Mouse (Mus musculus): ENCODE data around the gene Srgap3. TPM values are rescaled to one million over a fixed set of nuclear protein-coding genes. Genes with fewer than 3 reads are reported as not detected.

Gene Srgap3
- 1 to 10 TPM in 1 of 2 experiments, under 1 TPM in 1; 0.81 to 1.0 TPM for total RNA-seq (2021)

GRCm38 (mm10) chr6:112946895-112947436 is at the start of gene Srgap3:
TSS of gene Srgap3 (minus strand) at chr6:112947266.
- DNase-seq: peak; percentile 70 to 75
- intact Hi-C loops (cut with DNase I): loop anchor here (5.0 kb wide), 1 partner anchor 105 kb away; no protein-coding TSS in a partner anchor

DNA sequence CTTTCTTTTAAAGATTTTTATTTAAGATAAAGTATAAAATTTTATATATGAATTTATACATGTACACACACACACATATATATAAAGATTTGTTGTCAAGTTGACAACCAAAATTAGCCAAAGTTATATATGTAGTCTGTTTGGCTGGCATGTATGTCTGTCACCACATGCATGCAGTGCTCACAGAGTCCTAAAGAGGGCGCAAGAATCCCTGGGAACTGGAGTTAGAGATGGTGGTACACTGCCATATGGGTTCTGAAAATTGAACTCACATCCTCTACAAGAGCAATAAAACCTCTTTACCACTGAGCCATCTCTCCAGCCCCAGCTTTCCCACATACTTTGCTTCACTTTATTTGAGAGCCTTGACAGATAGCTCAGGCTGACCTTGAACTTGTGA is 48.6 kb upstream of the Srgap3 start:
- intact Hi-C loops (cut with DNase I): no loop called here

GRCm38 (mm10) chr6:112990119-112990518 is 43.1 kb upstream of the Srgap3 start:
- no peak for DNase-seq
- intact Hi-C loops (cut with DNase I): no loop called here

More for the DNA sequence above, 48.6 kb upstream of the Srgap3 start:
- no peak for DNase-seq

GRCm38 (mm10) chr6:112985362-112986314 is 38.6 kb upstream of the Srgap3 start:
- intact Hi-C loops (cut with DNase I): no loop called here
- DNase-seq: no peak

DNA sequence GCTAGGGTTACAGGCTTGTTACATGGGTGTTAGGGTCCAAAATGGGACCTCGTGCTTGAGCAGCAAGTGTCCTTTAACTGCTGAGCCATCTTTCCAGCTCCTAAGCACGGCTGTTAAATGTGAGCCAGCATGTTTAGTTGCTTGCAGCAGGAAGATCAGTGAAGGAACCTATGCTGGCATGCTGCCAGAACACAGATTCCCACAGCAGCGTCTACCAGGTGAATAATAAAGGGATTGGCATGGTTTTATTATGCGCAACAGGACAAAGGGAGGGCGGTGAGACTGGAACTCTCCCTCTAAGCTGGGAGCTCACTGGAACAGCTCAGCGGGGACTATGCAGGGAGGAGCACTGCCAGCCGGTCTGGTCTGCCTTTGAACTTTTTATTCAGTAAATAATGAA is 35.2 kb upstream of the Srgap3 start:
- intact Hi-C loops (cut with DNase I): no loop called here
- DNase-seq: no peak

GRCm38 (mm10) chr6:112978947-112979346 is 31.9 kb upstream of the Srgap3 start:
- intact Hi-C loops (cut with DNase I): no loop called here
- DNase-seq: no peak

DNA sequence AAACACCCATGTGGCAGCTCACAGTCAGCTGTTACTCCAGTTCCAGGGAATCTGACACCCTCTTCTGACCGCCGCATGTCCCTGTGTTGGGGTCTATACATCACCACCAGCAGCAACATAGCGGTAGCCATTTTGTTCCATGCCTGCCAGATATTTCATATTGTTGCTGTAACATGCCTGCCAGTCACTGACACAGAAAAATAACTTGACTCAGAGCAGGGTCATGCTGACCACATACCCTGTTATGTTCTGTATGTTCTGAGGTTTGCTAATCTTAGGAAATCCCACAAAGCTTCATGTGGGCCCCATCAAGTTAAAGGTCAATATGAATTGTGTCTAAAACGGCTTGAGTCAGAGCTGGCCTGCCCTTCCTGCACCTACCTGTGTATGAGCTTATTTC is 30.2 kb upstream of the Srgap3 start:
- intact Hi-C loops (cut with DNase I): no loop called here
- no peak for DNase-seq

GRCm38 (mm10) chr6:112976541-112976940 is 29.5 kb upstream of the Srgap3 start:
- no peak for DNase-seq
- intact Hi-C loops (cut with DNase I): no loop called here

DNA sequence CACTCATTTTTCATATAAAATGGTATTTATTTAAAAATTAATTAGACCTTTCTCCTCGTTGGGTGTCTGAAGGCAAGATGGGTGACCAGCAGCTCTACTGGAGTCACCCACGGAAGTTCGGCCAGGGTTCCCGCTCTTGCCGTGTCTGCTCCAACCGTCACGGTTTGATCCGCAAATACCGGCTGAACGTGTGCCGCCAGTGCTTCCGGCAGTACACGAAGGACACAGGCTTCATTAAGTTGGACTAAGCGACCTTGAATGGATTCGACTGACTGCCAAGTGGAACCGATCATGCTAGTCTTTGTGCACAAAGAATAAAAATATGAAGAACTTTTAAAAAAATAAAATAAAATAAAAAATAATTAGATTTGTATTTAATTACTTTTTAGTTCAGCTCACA is 29.1 kb upstream of the Srgap3 start:
- intact Hi-C loops (cut with DNase I): no loop called here
- DNase-seq: no peak

GRCm38 (mm10) chr6:112973786-112974720 is 27.0 kb upstream of the Srgap3 start:
- no peak for DNase-seq
- intact Hi-C loops (cut with DNase I): no loop called here

DNA sequence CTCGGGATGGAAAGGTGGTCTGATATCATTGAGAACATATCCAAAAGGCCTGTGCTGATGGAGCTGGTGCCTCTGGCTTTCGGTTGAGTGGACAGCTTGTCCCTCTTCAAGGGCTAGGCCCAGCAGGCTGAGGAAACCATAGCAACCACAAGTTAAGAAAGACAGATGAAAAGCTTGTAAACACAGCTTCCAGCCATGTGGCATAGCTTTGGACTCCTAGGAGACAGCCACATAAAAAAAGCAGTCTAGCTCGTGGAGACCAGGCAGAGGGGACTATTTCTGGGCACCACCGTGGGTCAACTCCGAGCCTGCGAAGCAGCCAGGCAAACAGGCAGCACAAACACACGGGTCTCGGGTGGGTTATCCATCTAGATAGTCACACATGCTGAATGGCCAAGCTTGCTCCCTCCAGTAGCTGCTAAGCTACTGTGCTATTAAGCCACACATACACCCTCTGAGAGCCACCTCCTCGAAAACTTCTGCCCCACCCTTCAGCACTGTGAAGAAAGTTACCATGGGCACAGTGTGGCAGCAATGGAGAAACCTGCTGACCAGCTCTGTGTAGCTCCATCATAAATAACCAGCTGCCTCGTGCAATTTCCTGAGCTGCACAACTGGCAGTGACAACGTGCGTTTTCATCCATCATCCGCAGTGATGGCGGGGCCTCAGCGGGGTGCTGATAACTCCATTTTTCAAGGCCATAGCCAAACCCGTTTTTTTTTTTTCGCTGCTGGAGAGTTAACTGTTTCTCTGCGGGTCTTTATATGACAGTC is 26.0 kb upstream of the Srgap3 start:
- no peak for DNase-seq
- intact Hi-C loops (cut with DNase I): no loop called here

GRCm38 (mm10) chr6:112972127-112972526 is 25.1 kb upstream of the Srgap3 start:
- DNase-seq: no peak
- intact Hi-C loops (cut with DNase I): no loop called here

- intact Hi-C loops (cut with DNase I): no loop called here
- no peak for DNase-seq
Observed at GRCm38 (mm10) chr6:112971116-112971768, 24.2 kb upstream of the Srgap3 start.

GRCm38 (mm10) chr6:112967359-112967758 is 20.3 kb upstream of the Srgap3 start:
- intact Hi-C loops (cut with DNase I): no loop called here
- no peak for DNase-seq

DNA sequence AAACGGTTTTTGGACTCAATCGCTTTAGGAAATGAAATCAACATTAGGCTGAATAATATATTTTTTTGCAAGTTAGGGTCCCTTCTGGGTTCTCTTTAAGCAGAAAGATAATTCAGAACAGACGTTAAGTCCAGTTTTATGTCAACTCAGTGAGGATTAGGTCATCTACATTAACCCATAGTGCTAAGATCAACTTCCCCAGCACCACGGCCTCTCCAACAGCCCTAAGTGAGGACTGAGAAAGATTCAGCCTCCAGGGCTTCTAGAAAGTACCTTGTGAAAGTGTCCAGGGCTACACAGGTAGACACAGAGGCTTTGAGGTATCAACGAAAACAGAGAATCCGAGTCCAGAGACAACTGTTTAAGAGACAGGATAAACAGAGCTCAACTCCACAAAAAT is 11.3 kb upstream of the Srgap3 start:
- DNase-seq: no peak
- intact Hi-C loops (cut with DNase I): no loop called here

DNA sequence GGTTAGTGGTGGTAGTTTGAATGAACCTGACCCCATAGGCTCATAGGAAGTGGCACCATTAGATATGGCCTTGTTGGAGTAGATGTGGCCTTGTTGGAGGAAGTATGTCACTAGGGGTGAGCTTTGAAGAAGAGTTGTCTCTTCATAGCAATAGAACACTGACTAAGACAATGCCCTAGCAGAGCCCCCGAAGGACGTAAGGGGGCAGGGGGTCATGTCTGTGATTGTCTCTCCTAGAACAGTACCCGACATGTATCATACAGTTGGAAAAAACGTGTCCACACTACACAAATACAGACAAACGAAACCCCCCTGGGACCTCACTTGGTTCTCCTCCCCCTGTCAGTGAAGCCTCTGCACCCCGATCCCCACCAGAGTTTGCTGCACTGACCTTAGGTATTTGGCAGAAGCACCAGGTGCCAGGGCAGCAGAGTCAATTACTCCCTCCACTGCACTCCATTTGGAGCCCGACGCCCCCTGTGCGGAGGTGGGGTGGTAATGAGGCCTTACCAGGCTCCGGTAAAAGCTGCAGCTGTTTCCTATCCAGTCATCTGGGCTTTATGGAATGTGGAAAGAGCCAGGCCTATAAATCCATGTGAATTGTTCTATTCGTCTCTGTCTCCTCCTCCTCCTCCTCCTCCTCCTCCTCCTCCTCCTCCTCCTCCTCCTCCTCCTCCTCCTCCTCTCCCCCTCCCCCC is 10.7 kb upstream of the Srgap3 start:
- DNase-seq: no peak
- intact Hi-C loops (cut with DNase I): no loop called here

DNA sequence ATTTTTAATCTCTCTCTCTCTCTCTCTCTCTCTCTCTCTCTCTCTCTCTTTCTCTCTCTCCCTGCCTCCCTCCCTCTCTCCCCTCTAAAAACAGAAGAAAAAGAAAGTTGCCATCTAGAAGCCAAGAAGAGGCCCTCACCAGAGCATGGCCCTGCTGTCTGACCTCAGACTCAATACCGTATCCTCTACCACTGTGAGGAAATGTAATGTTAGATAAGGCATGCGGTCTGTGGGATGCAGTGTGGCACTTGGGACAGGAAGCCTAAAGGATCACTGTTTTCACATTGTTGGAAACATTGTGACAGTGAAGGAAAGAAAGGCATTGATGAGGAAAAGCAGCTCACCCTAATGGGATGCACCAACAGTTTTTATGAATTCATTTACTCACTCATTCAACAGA is 8.7 kb upstream of the Srgap3 start:
- intact Hi-C loops (cut with DNase I): no loop called here
- DNase-seq: no peak

- DNase-seq: no peak
- intact Hi-C loops (cut with DNase I): no loop called here
Observed at GRCm38 (mm10) chr6:112953905-112954304, 6.8 kb upstream of the Srgap3 start.

GRCm38 (mm10) chr6:112951254-112951653 is 4.2 kb upstream of the Srgap3 start:
- intact Hi-C loops (cut with DNase I): no loop called here
- no peak for DNase-seq
